Mouse (Mus musculus) heart, adult 2 months (tissue): ENCODE results near the gene Mark4. TPM values are rescaled to one million over a fixed set of nuclear protein-coding genes. Genes with fewer than 3 reads are reported as not detected.

Experiments used
- DNase-seq, 2 experiments: peaks; one replicate each; pipeline ENCODE4 v3.0.0; 2021
- H3K27ac ChIP-seq: fragments of 200-600 bp; 2 replicates; pipeline ENCODE4 v1.8.1; 2022
- H3K27me3 ChIP-seq: fragments of 200-500 bp; 2 replicates; pipeline ENCODE4 v1.6.1; 2012; ENCODE audit warnings: mild to moderate bottlenecking, low read length, inconsistent platforms, mixed read lengths; ENCODE audit not compliant: control insufficient read depth, insufficient read depth
- H3K36me3 ChIP-seq: fragments of 200-500 bp; 2 replicates; pipeline ENCODE4 v1.6.1; 2012; ENCODE audit warnings: low read length, inconsistent platforms; ENCODE audit not compliant: control insufficient read depth, insufficient read depth
- H3K4me1 ChIP-seq: fragments of 200-500 bp; 2 replicates; pipeline ENCODE4 v1.6.1; 2011; ENCODE audit warnings: low read length; ENCODE audit not compliant: control insufficient read depth, insufficient read depth
- H3K4me3 ChIP-seq: fragments of 200-600 bp; 2 replicates; pipeline ENCODE4 v1.8.1; 2022
- H3K79me2 ChIP-seq: fragments of 200-500 bp; replicated peaks from 2 replicates; pipeline ENCODE4 v1.6.1; 2012; ENCODE audit warnings: mild to moderate bottlenecking, inconsistent platforms, low read length, moderate library complexity, mixed read lengths; ENCODE audit not compliant: control insufficient read depth, insufficient read depth
- H3K9ac ChIP-seq: fragments of 200-500 bp; 2 replicates; pipeline ENCODE4 v1.6.1; 2012; ENCODE audit warnings: low read depth, mild to moderate bottlenecking, control low read depth, inconsistent platforms, low read length, mixed read lengths
- CTCF ChIP-seq: fragments of 200-600 bp; IDR thresholded peaks from 2 replicates; pipeline ENCODE4 v1.8.1; 2022; ENCODE audit warnings: antibody characterized with exemption, mild to moderate bottlenecking, moderate library complexity
- EP300 ChIP-seq: fragments of 200-500 bp; IDR thresholded peaks from 2 replicates; pipeline ENCODE4 v1.6.1; 2011; ENCODE audit warnings: low read depth, low read length, control low read depth; ENCODE audit not compliant: insufficient read depth
- POLR2A ChIP-seq: fragments of 200-500 bp; IDR thresholded peaks from 2 replicates; pipeline ENCODE4 v1.6.1; 2011; ENCODE audit warnings: mild to moderate bottlenecking, low read depth, low read length, control low read depth; ENCODE audit not compliant: insufficient read depth
- WGBS: fragments of 180-500 bp; shearing (Covaris S2); methylation state at CpG from one replicate; pipeline ENCODE4 v1.1.7; 2018; 5-methylcytosine and 5-hydroxymethylcytosine counted together
- intact Hi-C: fragments of 180-260 bp; cut with DNase I; formaldehyde crosslinking; loops from one replicate; pipeline ENCODE4 v1.15.1; 2025
- microRNA-seq, 2 experiments: library from miRNA; unstranded; fragments of <30 nt; microRNA quantifications; one replicate each; pipeline ENCODE4 v1.2.0; 2021
- polyA plus RNA-seq: library from polyadenylated mRNA; depleted of rRNA; stranded (reverse); fragments of >200 nt; gene quantifications from 2 replicates; pipeline ENCODE4 v1.2.3, GENCODE M21; 2012; rRNA removed
- total RNA-seq, 2 experiments: library from RNA; stranded (reverse); gene quantifications; 2 replicates each; pipeline ENCODE4 v1.2.3; 2021

Mark4 gene
- total and polyA plus RNA-seq, 3 experiments: 11.8 to 27.2 (median 22.4) TPM

- intact Hi-C loops: no loop called here
These were observed 77.0 kb downstream of the Mark4 start, which contains the start of gene Ercc2 for GRCm38 (mm10) chr7:19381377-19382165. TSS of gene Ercc2 (plus strand) at chr7:19382010.

GRCm38 (mm10) chr7:19378049-19378448 lies 80.6 kb downstream of the Mark4 start:
- no peaks in the 10 kb centered on the region; the same call in 1 of the 2 replicates for H3K4me1 ChIP-seq
- WGBS: 32% methylated on average over 8 of the region's 8 CpGs
- no peak overlapping the region for H3K4me3 ChIP-seq
- no peaks in the 10 kb centered on the region for H3K36me3 ChIP-seq
- no peak overlapping the region for H3K27ac ChIP-seq
- no peak overlapping the region for H3K9ac ChIP-seq
- intact Hi-C loops: no loop called here
- no peaks in the 10 kb centered on the region for H3K79me2 ChIP-seq
- DNase-seq: no peak
- no peak for TF ChIP-seq EP300
- TF ChIP-seq POLR2A: no peak
- no peak for TF ChIP-seq CTCF
- no peaks in the 10 kb centered on the region for H3K27me3 ChIP-seq

More at GRCm38 (mm10) chr7:19381377-19382165, 77.0 kb downstream of the Mark4 start, which contains the start of gene Ercc2:
- H3K36me3 ChIP-seq: no peaks in the 10 kb centered on the region
- peak within 1 kb of the TSS; percentile 68 for H3K4me3 ChIP-seq
- H3K27ac ChIP-seq: peak within 1 kb of the TSS; percentile 39
- 5% methylated on average over 48 of the region's 48 CpGs for WGBS
- H3K27me3 ChIP-seq: no peaks in the 10 kb centered on the region
- H3K9ac ChIP-seq: peak within 1 kb of the TSS; percentile 77
- H3K79me2 ChIP-seq: no peaks in the 10 kb centered on the region
- H3K4me1 ChIP-seq: no peaks in the 10 kb centered on the region; the same call in none of the 2 replicates
- TF ChIP-seq CTCF (no peak), POLR2A (peak; percentile 44; the same call in 1 of the 2 replicates), EP300 (0 out of 2 replicates have a peak, but pooled peaks have one; percentile 72)
- peak; percentile 99 for DNase-seq

GRCm38 (mm10) chr7:19376019-19376418 lies 82.6 kb downstream of the Mark4 start:
- no peaks in the 10 kb centered on the region for H3K36me3 ChIP-seq
- H3K27me3 ChIP-seq: no peaks in the 10 kb centered on the region
- DNase-seq: no peak
- TF ChIP-seq EP300 (no peak), CTCF (no peak), POLR2A (no peak)
- no peak overlapping the region for H3K4me3 ChIP-seq
- no peak overlapping the region for H3K27ac ChIP-seq
- no peaks in the 10 kb centered on the region for H3K4me1 ChIP-seq
- no peak overlapping the region for H3K9ac ChIP-seq
- no peaks in the 10 kb centered on the region; the same call in 1 of the 2 replicates for H3K79me2 ChIP-seq
- WGBS: 88% methylated on average over 4 of the region's 4 CpGs
- intact Hi-C loops: no loop called here

GRCm38 (mm10) chr7:19375368-19375767 lies 83.3 kb downstream of the Mark4 start:
- no peak for TF ChIP-seq POLR2A
- no peak for TF ChIP-seq EP300
- TF ChIP-seq CTCF: no peak
- WGBS: 81% methylated on average over 18 of the region's 18 CpGs
- Histone ChIP-seq H3K27me3 (no peaks in the 10 kb centered on the region), H3K36me3 (no peaks in the 10 kb centered on the region), H3K27ac (no peak overlapping the region), H3K4me3 (no peak overlapping the region), H3K9ac (no peak overlapping the region), H3K4me1 (no peaks in the 10 kb centered on the region), H3K79me2 (no peaks in the 10 kb centered on the region; the same call in 1 of the 2 replicates)
- DNase-seq: no peak
- intact Hi-C loops: no loop called here

Small RNA genes within 50 kb of the gene (microRNA-seq; reads per million reads assigned to microRNA genes)
- gene Mir343: 0 reads per million in 2 experiments

Other genes starting within 250 kb of the Mark4 start
- 1 to 10 TPM; 6.8 to 7.2 TPM for gene Gpr4, start 246.3 kb downstream of the Mark4 start, total RNA-seq
- gene Gpr4, start 246.3 kb downstream of the Mark4 start, polyA plus RNA-seq: 17.1 and 22.0 TPM in 2 replicates
- 10 to 100 TPM; 59.9 to 66.0 TPM for gene Opa3, start 230.5 kb downstream of the Mark4 start, total RNA-seq
- gene Opa3, start 230.5 kb downstream of the Mark4 start, polyA plus RNA-seq: 64.6 and 91.3 TPM in 2 replicates
- gene Vasp, start 187.0 kb downstream of the Mark4 start, total RNA-seq: 10 to 100 TPM; 25.1 to 30.8 TPM
- 43.3 and 51.5 TPM in 2 replicates for gene Vasp, start 187.0 kb downstream of the Mark4 start, polyA plus RNA-seq
- gene Ppm1n, start 178.8 kb downstream of the Mark4 start, total RNA-seq: under 1 TPM in 1 of 2 experiments, not detected in 1; 0.21 TPM
- gene Ppm1n, start 178.8 kb downstream of the Mark4 start, polyA plus RNA-seq: 0.09 and 0.33 TPM in 2 replicates
- 100 to 1,000 TPM; 114 to 136 TPM for gene Rtn2, start 176.2 kb downstream of the Mark4 start, total RNA-seq
- 273 and 340 TPM in 2 replicates for gene Rtn2, start 176.2 kb downstream of the Mark4 start, polyA plus RNA-seq
- 1 to 10 TPM in 1 of 2 experiments, under 1 TPM in 1; 0.89 to 1.1 TPM for gene Fosb, start 148.8 kb downstream of the Mark4 start, total RNA-seq
- 0.94 and 1.1 TPM in 2 replicates for gene Fosb, start 148.8 kb downstream of the Mark4 start, polyA plus RNA-seq
- 10 to 100 TPM; 46.8 to 48.6 TPM for gene Ercc1, start 114.0 kb downstream of the Mark4 start, total RNA-seq
- gene Ercc1, start 114.0 kb downstream of the Mark4 start, polyA plus RNA-seq: 47.1 and 49.1 TPM in 2 replicates
- gene Cd3eap, start 99.3 kb downstream of the Mark4 start, total RNA-seq: 1 to 10 TPM; 9.3 to 9.7 TPM
- 4.4 and 4.7 TPM in 2 replicates for gene Cd3eap, start 99.3 kb downstream of the Mark4 start, polyA plus RNA-seq
- 10 to 100 TPM; 43.9 to 45.1 TPM for gene Ppp1r13l, start 99.1 kb downstream of the Mark4 start, total RNA-seq
- 23.5 and 30.1 TPM in 2 replicates for gene Ppp1r13l, start 99.1 kb downstream of the Mark4 start, polyA plus RNA-seq
- 10 to 100 TPM; 10.9 to 11.6 TPM for gene Ercc2, start 76.8 kb downstream of the Mark4 start, total RNA-seq
- 22.6 and 24.8 TPM in 2 replicates for gene Ercc2, start 76.8 kb downstream of the Mark4 start, polyA plus RNA-seq
- gene Klc3, start 54.7 kb downstream of the Mark4 start, total RNA-seq: under 1 TPM; 0.21 to 0.25 TPM
- gene Klc3, start 54.7 kb downstream of the Mark4 start, polyA plus RNA-seq: 0.29 and 0.59 TPM in 2 replicates
- gene Ckm, start 54.0 kb downstream of the Mark4 start, total RNA-seq: 1,000 to 10,000 TPM; 3,482 to 3,985 TPM
- 7,008 and 7,255 TPM in 2 replicates for gene Ckm, start 54.0 kb downstream of the Mark4 start, polyA plus RNA-seq
- 1 to 10 TPM in 1 of 2 experiments, under 1 TPM in 1; 0.80 to 1.2 TPM for gene Exoc3l2, start 4.5 kb upstream of the Mark4 start, total RNA-seq
- gene Exoc3l2, start 4.5 kb upstream of the Mark4 start, polyA plus RNA-seq: 1.5 and 1.7 TPM in 2 replicates
- gene Bloc1s3, start 49.5 kb upstream of the Mark4 start, total RNA-seq: 1 to 10 TPM; 2.2 to 2.5 TPM
- gene Bloc1s3, start 49.5 kb upstream of the Mark4 start, polyA plus RNA-seq: 3.9 and 5.4 TPM in 2 replicates
- 10 to 100 TPM; 32.2 to 33.5 TPM for gene Trappc6a, start 49.6 kb upstream of the Mark4 start, total RNA-seq
- 32.9 and 45.0 TPM in 2 replicates for gene Trappc6a, start 49.6 kb upstream of the Mark4 start, polyA plus RNA-seq
- gene Nkpd1, start 59.0 kb upstream of the Mark4 start, total RNA-seq: not detected
- gene Nkpd1, start 59.0 kb upstream of the Mark4 start, polyA plus RNA-seq: 0.06 TPM in 1 of 2 replicates, not detected in the other
- gene Ppp1r37, start 104.3 kb upstream of the Mark4 start, total RNA-seq: 10 to 100 TPM; 58.0 to 69.5 TPM
- gene Ppp1r37, start 104.3 kb upstream of the Mark4 start, polyA plus RNA-seq: 56.0 and 66.4 TPM in 2 replicates
- under 1 TPM; 0.42 to 0.43 TPM for gene Zfp296, start 118.5 kb upstream of the Mark4 start, total RNA-seq
- 0.82 and 1.0 TPM in 2 replicates for gene Zfp296, start 118.5 kb upstream of the Mark4 start, polyA plus RNA-seq
- gene Gemin7, start 118.8 kb upstream of the Mark4 start, total RNA-seq: 10 to 100 TPM; 48.5 to 48.6 TPM
- gene Gemin7, start 118.8 kb upstream of the Mark4 start, polyA plus RNA-seq: 75.2 and 87.3 TPM in 2 replicates
- gene Clasrp, start 145.7 kb upstream of the Mark4 start, total RNA-seq: 10 to 100 TPM; 13.9 to 14.0 TPM
- gene Clasrp, start 145.7 kb upstream of the Mark4 start, polyA plus RNA-seq: 26.1 and 32.0 TPM in 2 replicates
- gene Relb, start 170.6 kb upstream of the Mark4 start, total RNA-seq: 1 to 10 TPM; 7.1 to 7.6 TPM
- 9.5 and 12.1 TPM in 2 replicates for gene Relb, start 170.6 kb upstream of the Mark4 start, polyA plus RNA-seq
- gene Clptm1, start 206.2 kb upstream of the Mark4 start, total RNA-seq: 10 to 100 TPM; 61.7 to 74.9 TPM
- gene Clptm1, start 206.2 kb upstream of the Mark4 start, polyA plus RNA-seq: 70.1 and 123 TPM in 2 replicates
- gene Apoc2, start 219.1 kb upstream of the Mark4 start, total RNA-seq: under 1 TPM in 1 of 2 experiments, not detected in 1; 0.47 TPM
- not detected in 2 replicates for gene Apoc2, start 219.1 kb upstream of the Mark4 start, polyA plus RNA-seq
- not detected for gene Gm44805, start 222.6 kb upstream of the Mark4 start, total RNA-seq
- gene Gm44805, start 222.6 kb upstream of the Mark4 start, polyA plus RNA-seq: not detected in 2 replicates
- gene Apoc4, start 222.7 kb upstream of the Mark4 start, total RNA-seq: not detected
- 0.82 TPM in 1 of 2 replicates, not detected in the other for gene Apoc4, start 222.7 kb upstream of the Mark4 start, polyA plus RNA-seq
- 1 to 10 TPM; 2.7 to 4.2 TPM for gene Apoc1, start 233.8 kb upstream of the Mark4 start, total RNA-seq
- gene Apoc1, start 233.8 kb upstream of the Mark4 start, polyA plus RNA-seq: 3.1 and 7.2 TPM in 2 replicates
- gene Apoe, start 240.4 kb upstream of the Mark4 start, total RNA-seq: 100 to 1,000 TPM; 278 to 293 TPM
- gene Apoe, start 240.4 kb upstream of the Mark4 start, polyA plus RNA-seq: 456 and 519 TPM in 2 replicates